Mouse (Mus musculus) heart, adult 2 months (tissue): ENCODE measurements around the gene Sf3a2.

ENCODE experiments used
- CTCF ChIP-seq: fragments of 200-600 bp; IDR thresholded peaks from 2 replicates; pipeline ENCODE4 v1.8.1; 2022; ENCODE audit warnings: antibody characterized with exemption, mild to moderate bottlenecking, moderate library complexity
- POLR2A ChIP-seq: fragments of 200-500 bp; IDR thresholded peaks from 2 replicates; pipeline ENCODE4 v1.6.1; 2011; ENCODE audit warnings: mild to moderate bottlenecking, low read depth, low read length, control low read depth; ENCODE audit not compliant: insufficient read depth

DNA sequence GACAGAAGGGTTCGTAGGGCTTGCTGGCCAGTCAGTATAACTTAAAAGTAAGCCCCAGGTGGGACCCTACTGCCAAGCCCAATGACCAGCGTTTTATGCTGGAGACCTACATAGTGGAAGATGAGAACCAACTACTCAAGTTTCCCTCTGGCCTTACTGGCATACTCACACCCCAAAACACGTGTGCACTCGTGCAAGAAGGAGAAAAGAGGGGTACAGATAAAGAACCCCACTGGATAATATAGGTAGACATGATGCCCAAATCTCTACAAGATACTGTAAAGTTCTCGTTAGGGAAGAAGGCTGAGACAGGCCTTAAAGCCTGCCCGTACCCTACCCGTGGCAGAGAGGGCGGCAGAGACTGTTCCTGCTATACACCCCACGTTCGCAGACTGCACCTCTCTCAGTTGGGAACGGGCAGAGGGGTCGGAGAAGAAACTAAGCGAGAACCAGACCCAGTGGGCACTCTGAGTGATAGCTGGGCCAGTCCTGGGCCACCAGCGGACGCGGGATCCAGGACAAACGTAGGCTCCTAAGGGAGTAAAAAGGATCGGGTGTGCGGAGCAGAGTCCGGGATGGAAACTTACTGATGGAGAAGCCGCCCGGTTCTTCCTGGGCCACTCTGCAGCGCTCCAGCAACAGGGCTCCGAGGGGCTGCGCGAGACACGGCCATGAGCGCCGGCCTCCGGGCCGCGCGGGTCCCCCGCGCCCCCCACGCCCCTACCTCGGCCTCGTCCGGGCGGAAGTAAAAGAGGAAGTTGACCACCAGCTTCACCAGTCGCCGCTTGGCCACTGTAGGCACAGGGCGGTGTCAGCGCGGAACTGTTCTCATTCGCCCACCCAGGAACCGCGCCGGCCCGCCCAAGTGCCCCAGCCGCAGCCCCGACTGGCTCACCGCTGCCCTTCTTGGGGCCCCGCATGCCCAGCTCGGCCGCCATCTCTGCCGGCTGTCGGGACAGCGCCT is 530 bp upstream of the Sf3a2 start:
- TF ChIP-seq CTCF (no peak), POLR2A (no peak)
